1 mouse cellular context compared by ENCODE assay signal in the genomic region with DNA sequence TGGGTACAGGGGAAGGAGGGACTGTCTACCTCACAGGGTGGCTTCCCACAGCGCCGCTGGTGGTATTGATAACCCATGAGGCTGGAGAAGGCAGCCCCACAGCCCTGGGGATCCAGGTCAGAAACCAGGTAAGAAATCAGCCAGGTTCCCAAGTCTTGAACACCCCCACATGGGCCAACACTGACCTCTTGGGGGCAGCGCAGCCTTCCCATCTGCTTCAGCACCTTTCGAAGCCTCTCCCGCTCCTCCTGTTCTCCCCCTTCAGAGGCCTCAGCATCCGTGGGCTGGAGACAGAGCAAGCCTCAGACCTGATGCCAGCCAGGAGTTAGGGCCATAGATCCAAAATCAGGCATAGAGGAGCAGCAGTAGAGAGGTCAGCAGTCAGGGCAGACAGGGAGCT.
TF ChIP-seq lines count a peak whose summit lies in the region.

No protein-coding gene starts in this region.

TF ChIP-seq in CH12.LX, 34 proteins besides CTCF, POLR2A, EP300 and RAD21 (continued from another document):
- TF ChIP-seq MXI1 (IDR thresholded peaks at IDR 0.05; ENCODE audit: low read depth, low read length) = no peak
- TF ChIP-seq PAX5 (IDR thresholded peaks at IDR 0.05; ENCODE audit: low read length) = no peak
- TF ChIP-seq ZKSCAN1 (IDR thresholded peaks at IDR 0.05; ENCODE audit: borderline replicate concordance, low read depth, low read length) = no peak
- TF ChIP-seq IRF4 (IDR thresholded peaks at IDR 0.05; ENCODE audit: low read depth, low read length) = no peak
- no peak for TF ChIP-seq CHD1 (IDR thresholded peaks at IDR 0.05; ENCODE audit: low read depth, low read length)
